Mouse (Mus musculus): Measurements from ENCODE around the gene Bdnf.

- TF ChIP-seq GATA1 (IDR thresholded peaks at IDR 0.05; ENCODE audit: low read length) = no peak
- no peak for TF ChIP-seq TAL1 (IDR thresholded peaks at IDR 0.05; ENCODE audit: low read length)
Observed at GRCm38 (mm10) chr2:109677221-109678089, 3.0 kb downstream of the Bdnf start.
